In genomic region chr2:22663731-22664130, GRCm38 (mm10) we compare ENCODE assay signal across 21 mouse cellular contexts. TPM values are rescaled to one million over a fixed set of nuclear protein-coding genes. Genes with fewer than 3 reads are reported as not detected.
"Had no signal": no experiment of that assay in that cellular context is flagged by ENCODE, and none has a peak within 500 bp of the region (broad histone marks: within the 10 kb centered on the region; RNA-seq: fewer than 3 reads in every experiment).

No protein-coding gene starts in this region.

- H3K9ac ChIP-seq: neural tube, embryonic 13.5 days; neural tube, embryonic 15.5 days; stomach, embryonic 15.5 days had no signal

- H3K9me3 ChIP-seq: neural tube, embryonic 13.5 days; neural tube, embryonic 15.5 days; stomach, embryonic 15.5 days had no signal

- H3K36me3 ChIP-seq: neural tube, embryonic 13.5 days; neural tube, embryonic 15.5 days; stomach, embryonic 15.5 days had no signal

- DNase-seq: retina, postnatal 1 day; right cerebral cortex, adult 18-20 months; right cerebral cortex, postnatal 14 days; right cerebral cortex, postnatal 25 days; right cerebral cortex, postnatal 4 days; spleen, adult 18-20 months; thymus, adult 18-20 months; thymus, adult 2 months; thymus, postnatal 14 days; thymus, postnatal 25 days; thymus, postnatal 36 days; thymus, postnatal 4 days had no signal

- H3K27ac ChIP-seq: neural tube, embryonic 13.5 days; neural tube, embryonic 15.5 days; stomach, embryonic 15.5 days; stomach, postnatal 0 days had no signal

- H3K27me3 ChIP-seq: neural tube, embryonic 13.5 days; neural tube, embryonic 15.5 days; stomach, embryonic 15.5 days had no signal

- H3K4me1 ChIP-seq: neural tube, embryonic 13.5 days; neural tube, embryonic 15.5 days; stomach, embryonic 15.5 days had no signal

- H3K4me3 ChIP-seq: neural tube, embryonic 13.5 days; neural tube, embryonic 15.5 days; stomach, embryonic 15.5 days had no signal

RNA-seq across cellular contexts. Expression of gene Gad2, which starts 41.7 kb away (rescaled TPM):
- total RNA-seq: neutrophil, adult 5-6 weeks had no signal
- polyA plus RNA-seq: spleen, adult 2 months; stomach, embryonic 14.5 days; thymus, adult 2 months; thymus, postnatal 0 days; urinary bladder, adult 2 months had no signal
